Mouse (Mus musculus) stomach, embryonic 16.5 days (tissue): ENCODE data around the gene Lrig2. TPM values are rescaled to one million over a fixed set of nuclear protein-coding genes. Genes with fewer than 3 reads are reported as not detected.

Experiments used
- ATAC-seq: fragments of 200-750 bp; cut with Nextera tagmentation; 2 replicates; pipeline ENCODE4 v1.8.0; 2017; ENCODE audit warnings: moderate number of reproducible peaks, moderate TSS enrichment; ENCODE audit not compliant: insufficient read depth, low FRiP score
- H3K27ac ChIP-seq: fragments of 300-500 bp; sonication (generic); 2 replicates; pipeline ENCODE4 v1.5.1; 2014; ENCODE audit warnings: low read length
- H3K27me3 ChIP-seq: fragments of 300-500 bp; sonication (generic); 2 replicates; pipeline ENCODE4 v1.6.1; 2014; ENCODE audit warnings: low read length, control low read depth, mixed read lengths; ENCODE audit not compliant: control insufficient read depth, insufficient read depth
- H3K36me3 ChIP-seq: fragments of 300-500 bp; sonication (generic); 2 replicates; pipeline ENCODE4 v1.6.1; 2014; ENCODE audit warnings: low read length; ENCODE audit not compliant: control insufficient read depth, insufficient read depth
- H3K4me1 ChIP-seq: fragments of 300-500 bp; sonication (generic); 2 replicates; pipeline ENCODE4 v1.6.1; 2014; ENCODE audit warnings: low read length, control low read depth, mixed read lengths; ENCODE audit not compliant: control insufficient read depth, insufficient read depth
- H3K4me2 ChIP-seq: fragments of 300-500 bp; sonication (generic); 2 replicates; pipeline ENCODE4 v1.6.1; 2014; ENCODE audit warnings: low read depth, low read length, mixed read lengths
- H3K4me3 ChIP-seq: fragments of 300-500 bp; sonication (generic); replicated peaks from 2 replicates; pipeline ENCODE4 v1.5.1; 2014; ENCODE audit warnings: mild to moderate bottlenecking, low read length
- H3K9ac ChIP-seq: fragments of 300-500 bp; sonication (generic); 2 replicates; pipeline ENCODE4 v1.6.1; 2014; ENCODE audit warnings: low read length
- H3K9me3 ChIP-seq: fragments of 300-500 bp; sonication (generic); replicated peaks from 2 replicates; pipeline ENCODE4 v1.6.1; 2016; ENCODE audit warnings: low read length, control low read depth; ENCODE audit not compliant: control insufficient read depth
- WGBS: fragments of 180-500 bp; shearing (Covaris S2); extraction: QIAGEN DNeasy Blood & Tissue Kit; methylation state at CpG from one replicate; pipeline ENCODE4 v1.1.7; 2014; 5-methylcytosine and 5-hydroxymethylcytosine counted together
- polyA plus RNA-seq: library from polyadenylated mRNA; unstranded; fragments of >200 nt; fragmentation: Nextera tagmentation; extraction: Ambion mirVana; gene quantifications from 2 replicates; pipeline ENCODE4 v1.2.1, GENCODE M21; 2015

Lrig2 gene
- polyA plus RNA-seq, 1 experiment from 2014 or later: 13.7 TPM

- WGBS: 10% methylated on average over 5 of the region's 5 CpGs
- H3K27me3 ChIP-seq: no peaks in the 10 kb centered on the region
- peak overlapping the region; percentile 3; the same call in 1 of the 2 replicates for H3K27ac ChIP-seq
- H3K4me3 ChIP-seq: no peak overlapping the region
- no peak for ATAC-seq
- H3K9ac ChIP-seq: peak overlapping the region; percentile 43
- peak overlapping the region; percentile 52 for H3K4me2 ChIP-seq
- no peaks in the 10 kb centered on the region for H3K9me3 ChIP-seq
- H3K4me1 ChIP-seq: peaks cover 7% of the 10 kb centered on the region
- H3K36me3 ChIP-seq: no peaks in the 10 kb centered on the region
Observed at GRCm38 (mm10) chr3:104442357-104442756, 69.4 kb downstream of the Lrig2 start.

- peak; percentile 90 for ATAC-seq
- H3K9me3 ChIP-seq: no peaks in the 10 kb centered on the region
- no peaks in the 10 kb centered on the region for H3K27me3 ChIP-seq
- H3K27ac ChIP-seq: peak overlapping the region; percentile 77
- peak overlapping the region; percentile 30 for H3K4me3 ChIP-seq
- H3K4me1 ChIP-seq: peaks cover 7% of the 10 kb centered on the region
- H3K9ac ChIP-seq: peak overlapping the region; percentile 66
- H3K4me2 ChIP-seq: peak overlapping the region; percentile 52
- 5% methylated on average over 15 of the region's 15 CpGs for WGBS
- no peaks in the 10 kb centered on the region for H3K36me3 ChIP-seq
Observed at GRCm38 (mm10) chr3:104441870-104442283, 69.8 kb downstream of the Lrig2 start.

GRCm38 (mm10) chr3:104441435-104441834 lies 70.3 kb downstream of the Lrig2 start:
- Histone ChIP-seq H3K36me3 (no peaks in the 10 kb centered on the region), H3K4me2 (peak overlapping the region; percentile 52), H3K9ac (peak overlapping the region; percentile 66), H3K9me3 (no peaks in the 10 kb centered on the region), H3K4me3 (peak overlapping the region; percentile 30), H3K27me3 (no peaks in the 10 kb centered on the region), H3K27ac (peak overlapping the region; percentile 77), H3K4me1 (peaks cover 7% of the 10 kb centered on the region)
- peak; percentile 45; the same call in 1 of the 2 replicates for ATAC-seq
- WGBS: 50% methylated on average over 7 of the region's 7 CpGs

- ATAC-seq: no peak
- Histone ChIP-seq H3K36me3 (no peaks in the 10 kb centered on the region), H3K9ac (no peak overlapping the region), H3K27me3 (no peaks in the 10 kb centered on the region), H3K27ac (no peak overlapping the region), H3K4me3 (no peak overlapping the region), H3K9me3 (no peaks in the 10 kb centered on the region), H3K4me2 (no peak overlapping the region), H3K4me1 (peaks cover 12% of the 10 kb centered on the region)
- WGBS: 79% methylated on average over 1 of the region's 1 CpGs
Observed at GRCm38 (mm10) chr3:104438777-104439176, 72.9 kb downstream of the Lrig2 start.

GRCm38 (mm10) chr3:104437576-104437975 lies 74.1 kb downstream of the Lrig2 start:
- no peaks in the 10 kb centered on the region for H3K36me3 ChIP-seq
- no peak overlapping the region for H3K4me3 ChIP-seq
- H3K27me3 ChIP-seq: no peaks in the 10 kb centered on the region
- peaks cover 12% of the 10 kb centered on the region for H3K4me1 ChIP-seq
- no peaks in the 10 kb centered on the region for H3K9me3 ChIP-seq
- 73% methylated on average over 7 of the region's 7 CpGs for WGBS
- no peak overlapping the region for H3K9ac ChIP-seq
- H3K27ac ChIP-seq: no peak overlapping the region
- no peak overlapping the region for H3K4me2 ChIP-seq
- ATAC-seq: no peak

GRCm38 (mm10) chr3:104435947-104436346 lies 75.8 kb downstream of the Lrig2 start:
- ATAC-seq: no peak
- H3K27me3 ChIP-seq: no peaks in the 10 kb centered on the region
- H3K9me3 ChIP-seq: no peaks in the 10 kb centered on the region
- no peaks in the 10 kb centered on the region for H3K36me3 ChIP-seq
- H3K4me2 ChIP-seq: no peak overlapping the region
- 92% methylated on average over 3 of the region's 3 CpGs for WGBS
- H3K9ac ChIP-seq: no peak overlapping the region
- no peak overlapping the region for H3K4me3 ChIP-seq
- no peak overlapping the region for H3K27ac ChIP-seq
- peaks cover 9% of the 10 kb centered on the region for H3K4me1 ChIP-seq

- H3K36me3 ChIP-seq: no peaks in the 10 kb centered on the region
- no peak for ATAC-seq
- H3K27me3 ChIP-seq: no peaks in the 10 kb centered on the region
- no peak overlapping the region for H3K9ac ChIP-seq
- peaks cover 9% of the 10 kb centered on the region for H3K4me1 ChIP-seq
- H3K4me3 ChIP-seq: peak overlapping the region; percentile 38
- H3K4me2 ChIP-seq: peak overlapping the region; percentile 52
- no peaks in the 10 kb centered on the region for H3K9me3 ChIP-seq
- WGBS: 3% methylated on average over 9 of the region's 9 CpGs
- H3K27ac ChIP-seq: no peak overlapping the region
Observed at GRCm38 (mm10) chr3:104434246-104434696, 77.4 kb downstream of the Lrig2 start.

- no peak overlapping the region for H3K4me3 ChIP-seq
- ATAC-seq: no peak
- no peaks in the 10 kb centered on the region for H3K27me3 ChIP-seq
- H3K9ac ChIP-seq: no peak overlapping the region
- H3K4me1 ChIP-seq: peaks cover 9% of the 10 kb centered on the region
- no peak overlapping the region for H3K27ac ChIP-seq
- no peak overlapping the region for H3K4me2 ChIP-seq
- WGBS: 76% methylated on average over 6 of the region's 6 CpGs
- H3K9me3 ChIP-seq: no peaks in the 10 kb centered on the region
- H3K36me3 ChIP-seq: no peaks in the 10 kb centered on the region
Observed at GRCm38 (mm10) chr3:104432651-104433050, 79.1 kb downstream of the Lrig2 start.

- Histone ChIP-seq H3K9ac (no peak overlapping the region), H3K9me3 (no peaks in the 10 kb centered on the region), H3K4me1 (peaks cover 9% of the 10 kb centered on the region), H3K36me3 (no peaks in the 10 kb centered on the region), H3K4me3 (no peak overlapping the region), H3K4me2 (no peak overlapping the region), H3K27me3 (no peaks in the 10 kb centered on the region), H3K27ac (0 out of 2 replicates have a peak overlapping the region, but pooled peaks have one; percentile 46)
- 28% methylated on average over 10 of the region's 10 CpGs for WGBS
- ATAC-seq: peak; percentile 64
Observed at GRCm38 (mm10) chr3:104431848-104432159, 79.9 kb downstream of the Lrig2 start.
